Mouse (Mus musculus) G1E (cell line): Measurements from ENCODE around the gene Ucma.

Experiments used
- CTCF ChIP-seq: IDR thresholded peaks from 2 replicates; pipeline ENCODE4 v1.5.1; 2012; ENCODE audit warnings: low read depth, low read length, inconsistent platforms, mixed read lengths
- GATA1 ChIP-seq: IDR thresholded peaks from 2 replicates; pipeline ENCODE4 v1.6.1; 2012; ENCODE audit warnings: borderline replicate concordance, low read length, inconsistent platforms, mixed read lengths
- GATA2 ChIP-seq: IDR thresholded peaks from 2 replicates; pipeline ENCODE4 v1.6.1; 2012; ENCODE audit warnings: low read depth, low read length, inconsistent platforms, borderline replicate concordance
- POLR2AphosphoS5 ChIP-seq: IDR thresholded peaks from 2 replicates; pipeline ENCODE4 v1.6.1; 2012; ENCODE audit warnings: low read depth, low read length, inconsistent platforms; ENCODE audit not compliant: insufficient replicate concordance
- TAL1 ChIP-seq: conservative IDR thresholded peaks from 2 replicates; pipeline ENCODE4 v1.6.1; 2012; ENCODE audit warnings: low read depth, low read length, inconsistent platforms, mixed read lengths

GRCm38 (mm10) chr2:5028047-5028446, 52.1 kb downstream of the Ucma start:
- TF ChIP-seq CTCF (no peak), GATA1 (no peak), TAL1 (no peak), GATA2 (no peak), POLR2AphosphoS5 (no peak)
